28 mouse cellular contexts compared by ENCODE assay signal in the genomic region with DNA sequence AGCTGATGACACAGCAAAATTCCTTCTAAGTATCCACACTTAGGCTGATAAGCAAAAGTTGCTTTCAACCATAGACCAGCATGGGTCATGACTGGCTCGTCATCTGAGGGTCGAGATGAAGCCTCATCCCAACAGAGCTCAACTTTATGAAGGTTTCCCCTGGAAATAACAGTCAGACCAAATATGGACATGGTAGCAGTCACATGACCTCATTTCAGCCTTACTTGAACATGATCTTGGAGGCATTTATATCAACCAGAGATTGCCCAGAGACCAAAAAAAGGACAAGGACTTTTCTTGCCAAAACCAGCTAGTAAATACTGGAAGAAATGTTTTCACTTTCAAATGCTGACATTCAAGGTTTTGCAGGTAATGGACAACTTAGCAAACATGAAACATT. TPM values are rescaled to one million over a fixed set of nuclear protein-coding genes. Genes with fewer than 3 reads are reported as not detected.
DNase-seq lines count a peak whose midpoint lies in the region; ATAC-seq and TF ChIP-seq lines count a peak whose summit lies in the region.
"Had no signal": no experiment of that assay in that cellular context is flagged by ENCODE, and none has a peak within 500 bp of the region (broad histone marks: within the 10 kb centered on the region; RNA-seq: fewer than 3 reads in every experiment).

No protein-coding gene starts in this region.

- DNase-seq in MN1 (ENCODE audit: low spot score) = peak; percentile 1
- DNase-seq in c-Kit-positive CD71-positive TER-119-negative erythroid progenitor cells, embryonic 14.5 days (ENCODE audit: low read depth) = peak; percentile 1
- no peak for DNase-seq in embryo, embryonic 10.5 days (ENCODE audit: low spot score)
- DNase-seq in hindbrain, postnatal 0 days (ENCODE audit: low spot score) = no peak
- DNase-seq: adrenal gland, adult 8-10 months; adrenal gland, postnatal 25 days; B cell, adult 2 months; cerebellum, adult 11-12 months; cerebellum, adult 2 months; cerebellum, adult 9-10 months; cerebellum, postnatal 10 days; cerebellum, postnatal 25 days; embryo, embryonic 11 days had no signal

- no peaks in the 10 kb centered on the region for H3K27me3 ChIP-seq in C2C12 (ENCODE audit: control insufficient read depth, insufficient read depth, insufficient read length)
- H3K27me3 ChIP-seq in hindbrain, postnatal 0 days (ENCODE audit: insufficient read depth, low read length) = no peaks in the 10 kb centered on the region
- H3K27me3 ChIP-seq: embryonic facial prominence, embryonic 13.5 days; embryonic facial prominence, embryonic 15.5 days; forebrain, embryonic 12.5 days had no signal

- H3K79me2 ChIP-seq in C2C12 (ENCODE audit: control insufficient read depth, insufficient read depth) = no peaks in the 10 kb centered on the region

- H3K27ac ChIP-seq in hindbrain, postnatal 0 days = no peak overlapping the region
- H3K27ac ChIP-seq: embryonic facial prominence, embryonic 13.5 days; embryonic facial prominence, embryonic 15.5 days; forebrain, embryonic 10.5 days; forebrain, embryonic 12.5 days had no signal

- H3ac ChIP-seq in C2C12 (ENCODE audit: control insufficient read depth, insufficient read length, low read depth) = no peak overlapping the region

- no peaks in the 10 kb centered on the region for H3K79me3 ChIP-seq in C2C12 (ENCODE audit: low read depth)

- no peak for ATAC-seq in megakaryocyte-erythroid progenitor cell, adult 5-6 weeks (replicated peaks; ENCODE audit: low FRiP score, low TSS enrichment, poor library complexity, severe bottlenecking)
- ATAC-seq in hindbrain, postnatal 0 days = no peak
- ATAC-seq: forebrain, embryonic 14.5 days; forebrain, embryonic 16.5 days had no signal

- H3K4me2 ChIP-seq in hindbrain, postnatal 0 days (ENCODE audit: low read depth, low read length) = no peak overlapping the region
- H3K4me2 ChIP-seq: embryonic facial prominence, embryonic 13.5 days; embryonic facial prominence, embryonic 15.5 days; forebrain, embryonic 12.5 days had no signal

- H3K4me3 ChIP-seq in C2C12 (ENCODE audit: insufficient read depth, poor library complexity, severe bottlenecking) = no peak overlapping the region
- no peak overlapping the region for H3K4me3 ChIP-seq in hindbrain, postnatal 0 days (ENCODE audit: low read length)
- H3K4me3 ChIP-seq: embryonic facial prominence, embryonic 13.5 days; embryonic facial prominence, embryonic 15.5 days; erythroblast, embryonic 14.5 days; forebrain, embryonic 10.5 days; forebrain, embryonic 12.5 days had no signal

- no peaks in the 10 kb centered on the region for H3K36me3 ChIP-seq in C2C12 (ENCODE audit: control insufficient read depth, insufficient read depth)
- no peaks in the 10 kb centered on the region for H3K36me3 ChIP-seq in hindbrain, postnatal 0 days (ENCODE audit: insufficient read depth, low read length)
- H3K36me3 ChIP-seq: embryonic facial prominence, embryonic 13.5 days; embryonic facial prominence, embryonic 15.5 days; forebrain, embryonic 10.5 days; forebrain, embryonic 12.5 days had no signal

- no peak for TF ChIP-seq CTCF in C2C12 (IDR thresholded peaks at IDR 0.05; ENCODE audit: control insufficient read depth, insufficient read depth, insufficient read length)
- no peak for TF ChIP-seq CTCF in hindbrain, postnatal 0 days (IDR thresholded peaks at IDR 0.05; ENCODE audit: low read depth)

- 92% methylated on average over 2 of the region's 2 CpGs for WGBS in hindbrain, postnatal 0 days

- H3K9me3 ChIP-seq in hindbrain, postnatal 0 days (ENCODE audit: low read length) = no peaks in the 10 kb centered on the region
- H3K9me3 ChIP-seq: embryonic facial prominence, embryonic 13.5 days; embryonic facial prominence, embryonic 15.5 days; forebrain, embryonic 10.5 days; forebrain, embryonic 12.5 days had no signal

- no peak overlapping the region for H3K9ac ChIP-seq in hindbrain, postnatal 0 days (replicated peaks; ENCODE audit: low read length)
- H3K9ac ChIP-seq: embryonic facial prominence, embryonic 13.5 days; embryonic facial prominence, embryonic 15.5 days; forebrain, embryonic 12.5 days had no signal

- H3K4me1 ChIP-seq in hindbrain, postnatal 0 days (ENCODE audit: insufficient read depth, low read length) = no peaks in the 10 kb centered on the region
- H3K4me1 ChIP-seq: embryonic facial prominence, embryonic 13.5 days; embryonic facial prominence, embryonic 15.5 days; forebrain, embryonic 10.5 days; forebrain, embryonic 12.5 days had no signal

TF ChIP-seq in C2C12, 6 proteins besides CTCF, POLR2A, EP300 and RAD21:
- TF ChIP-seq FOSL1 (IDR thresholded peaks at IDR 0.05; ENCODE audit: insufficient read depth, low read length, poor library complexity, severe bottlenecking) (no peak), USF1 (IDR thresholded peaks at IDR 0.05; ENCODE audit: low read depth) (peak; percentile 54)

RNA-seq across cellular contexts. Expression of a gene that starts 47.3 kb away (rescaled TPM):
- polyA plus RNA-seq in C2C12 (2012; fragmentation: generic; extraction: Trizol) = not detected
- not detected in 2 replicates for total RNA-seq in megakaryocyte-erythroid progenitor cell, adult 5-6 weeks (2014; fragmentation: Nextera tagmentation)
- not detected in 2 replicates for total RNA-seq in megakaryocyte-erythroid progenitor cell, adult 5-6 weeks (2017)
- not detected in 2 replicates for total RNA-seq in hindbrain, postnatal 0 days (2014; rRNA removed)
- not detected in 2 replicates for polyA plus RNA-seq in hindbrain, postnatal 0 days (2015; fragmentation: Nextera tagmentation; extraction: Ambion mirVana)
- total RNA-seq: adrenal gland, adult 18-20 months; adrenal gland, adult 8-10 months; adrenal gland, postnatal 25 days; adrenal gland, postnatal 4 days had no signal
- polyA plus RNA-seq: brain, embryonic 14.5 days; cerebellum, adult 2 months; cortical plate, adult 2 months; embryonic facial prominence, embryonic 11.5 days; embryonic facial prominence, embryonic 13.5 days; erythroblast, embryonic 14.5 days; forebrain, embryonic 10.5 days; forebrain, embryonic 12.5 days; forebrain, embryonic 14.5 days; forebrain, embryonic 16.5 days; frontal cortex, adult 2 months had no signal

Comparison
In these comparisons a context has a peak if more than half of its experiments do, and no peak if none do; other contexts are left out.
1. DNase-seq: peak in MN1 (single experiment) and c-Kit-positive CD71-positive TER-119-negative erythroid progenitor cells, embryonic 14.5 days (single experiment); none in embryo, embryonic 10.5 days (single experiment) and hindbrain, postnatal 0 days (single experiment).